Mouse (Mus musculus): ENCODE results near the gene Gm5089. TPM values are rescaled to one million over a fixed set of nuclear protein-coding genes. Genes with fewer than 3 reads are reported as not detected.

The Gm5089 gene
- polyA plus RNA-seq, 1 experiment, result not detected

DNA sequence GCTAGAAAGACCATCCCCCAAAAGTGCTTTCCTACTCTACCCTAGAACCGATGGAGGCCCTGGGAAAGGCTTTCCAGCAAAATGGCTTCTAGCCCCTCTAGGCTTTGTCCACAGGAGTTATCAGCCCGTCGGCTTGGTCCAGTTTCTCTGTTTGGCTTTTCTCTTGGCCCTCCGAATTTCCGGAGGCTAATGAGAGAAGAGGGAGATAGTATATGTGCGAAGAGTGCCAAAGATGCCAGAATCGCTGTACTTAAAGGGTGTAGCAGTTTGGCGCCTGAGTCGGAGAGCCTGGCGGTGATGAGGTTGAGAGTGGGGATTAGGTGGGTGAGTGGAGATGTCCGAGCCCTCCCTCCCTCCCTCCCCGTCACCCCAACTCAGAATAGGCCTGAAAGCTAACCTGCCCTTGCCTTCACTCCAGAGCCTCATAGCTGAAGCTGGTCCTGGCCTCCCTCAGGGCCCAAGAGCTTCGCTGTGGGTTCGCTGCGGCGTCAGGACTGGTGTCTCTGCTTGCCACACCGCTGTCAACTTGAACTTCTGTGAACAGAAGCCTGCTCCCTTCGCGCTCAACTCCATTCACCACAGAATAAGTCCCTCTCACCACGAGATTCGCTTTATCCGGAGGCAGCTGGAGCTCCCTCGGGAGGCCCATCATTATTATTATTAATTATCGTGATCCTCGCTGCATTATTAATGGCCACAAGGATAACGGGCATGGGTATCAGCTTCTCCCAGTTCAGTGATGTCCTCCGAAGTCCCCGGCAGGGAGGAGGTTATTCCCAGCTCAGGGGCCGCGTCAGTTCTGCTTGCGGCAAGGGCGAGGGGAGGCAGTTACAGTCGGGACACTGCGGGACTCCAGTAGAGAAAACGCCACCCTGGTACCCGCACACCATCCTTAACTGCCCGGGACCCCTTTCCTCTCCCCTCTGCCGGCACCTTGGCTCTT is 31.4 kb upstream of the Gm5089 start:
- WGBS, result 7% methylated on average over 38 of the region's 38 CpGs
- no peak overlapping the region for H3K4me3 ChIP-seq (ENCODE audit: insufficient read depth, low read depth, low read length)
- no peak overlapping the region for H3K27ac ChIP-seq (ENCODE audit: insufficient read depth, low read depth, low read length)
- H3K27me3 ChIP-seq (replicated peaks; ENCODE audit: control insufficient read depth, insufficient read depth, low read length), result peaks cover 10% of the 10 kb centered on the region
- DNase-seq, result no peak
- no peaks in the 10 kb centered on the region for H3K36me3 ChIP-seq (ENCODE audit: control insufficient read depth, insufficient read depth, low read length)
- no peaks in the 10 kb centered on the region for H3K4me1 ChIP-seq (ENCODE audit: control insufficient read depth, insufficient read depth, low read length)
- TF ChIP-seq POLR2A (IDR thresholded peaks at IDR 0.05; ENCODE audit: low read depth, low read length) (no peak), CTCF (conservative IDR thresholded peaks at IDR 0.05; ENCODE audit: insufficient read depth, insufficient read length, low read depth, low read length) (no peak)

DNA sequence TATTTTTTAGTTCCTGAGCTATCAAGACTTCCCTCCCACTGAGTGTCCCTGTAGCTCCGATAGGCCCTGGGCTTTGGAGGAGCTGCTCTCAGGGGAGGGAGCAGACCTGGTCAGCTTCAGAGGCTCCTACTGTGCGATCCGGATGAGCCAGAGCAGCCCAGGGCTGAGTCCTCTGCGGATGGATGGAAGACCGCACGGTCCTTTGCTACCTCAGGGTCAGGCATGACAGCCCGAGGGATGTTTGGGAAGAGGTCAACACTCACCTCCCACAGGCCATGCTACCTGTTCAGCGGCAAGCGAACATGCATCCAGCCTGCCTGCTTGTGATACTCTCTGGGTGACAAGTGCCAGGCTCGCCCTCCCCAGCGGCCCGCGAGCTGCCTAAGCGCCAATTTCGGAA is 30.3 kb upstream of the Gm5089 start:
- WGBS, result 10% methylated on average over 15 of the region's 15 CpGs
- no peak for DNase-seq
- no peak overlapping the region for H3K27ac ChIP-seq (ENCODE audit: insufficient read depth, low read depth, low read length)
- no peaks in the 10 kb centered on the region for H3K4me1 ChIP-seq (ENCODE audit: control insufficient read depth, insufficient read depth, low read length)
- H3K27me3 ChIP-seq (replicated peaks; ENCODE audit: control insufficient read depth, insufficient read depth, low read length), result peaks cover 11% of the 10 kb centered on the region
- H3K4me3 ChIP-seq (ENCODE audit: insufficient read depth, low read depth, low read length), result no peak overlapping the region
- TF ChIP-seq POLR2A (IDR thresholded peaks at IDR 0.05; ENCODE audit: low read depth, low read length) (no peak), CTCF (conservative IDR thresholded peaks at IDR 0.05; ENCODE audit: insufficient read depth, insufficient read length, low read depth, low read length) (no peak)
- H3K36me3 ChIP-seq (ENCODE audit: control insufficient read depth, insufficient read depth, low read length), result no peaks in the 10 kb centered on the region

DNA sequence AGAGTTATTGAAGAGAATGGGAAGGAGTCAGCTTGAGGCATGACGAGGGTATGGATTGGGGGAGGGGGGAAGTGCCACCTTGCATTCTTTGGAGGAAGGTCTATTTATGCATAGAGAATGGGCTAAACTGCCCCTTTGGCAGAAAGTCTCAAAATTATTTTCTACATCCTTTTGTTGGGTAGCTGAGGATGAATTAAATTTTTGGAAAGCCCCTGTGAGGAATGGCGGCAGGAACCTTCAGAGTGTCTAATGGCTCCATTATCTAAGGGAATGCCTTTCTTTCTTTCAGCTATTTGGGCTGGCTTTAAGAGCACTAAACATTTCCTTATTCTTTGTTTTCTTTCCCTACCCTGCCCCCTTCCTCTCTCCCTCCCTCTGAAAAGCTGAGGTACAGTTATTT is 29.4 kb upstream of the Gm5089 start:
- Histone ChIP-seq H3K27me3 (replicated peaks; ENCODE audit: control insufficient read depth, insufficient read depth, low read length) (peaks cover 17% of the 10 kb centered on the region), H3K4me3 (ENCODE audit: insufficient read depth, low read depth, low read length) (no peak overlapping the region), H3K27ac (ENCODE audit: insufficient read depth, low read depth, low read length) (no peak overlapping the region), H3K4me1 (ENCODE audit: control insufficient read depth, insufficient read depth, low read length) (no peaks in the 10 kb centered on the region), H3K36me3 (ENCODE audit: control insufficient read depth, insufficient read depth, low read length) (no peaks in the 10 kb centered on the region)
- no peak for TF ChIP-seq CTCF (conservative IDR thresholded peaks at IDR 0.05; ENCODE audit: insufficient read depth, insufficient read length, low read depth, low read length)
- TF ChIP-seq POLR2A (IDR thresholded peaks at IDR 0.05; ENCODE audit: low read depth, low read length), result no peak
- no peak for DNase-seq
- WGBS, result 6% methylated on average over 2 of the region's 2 CpGs

DNA sequence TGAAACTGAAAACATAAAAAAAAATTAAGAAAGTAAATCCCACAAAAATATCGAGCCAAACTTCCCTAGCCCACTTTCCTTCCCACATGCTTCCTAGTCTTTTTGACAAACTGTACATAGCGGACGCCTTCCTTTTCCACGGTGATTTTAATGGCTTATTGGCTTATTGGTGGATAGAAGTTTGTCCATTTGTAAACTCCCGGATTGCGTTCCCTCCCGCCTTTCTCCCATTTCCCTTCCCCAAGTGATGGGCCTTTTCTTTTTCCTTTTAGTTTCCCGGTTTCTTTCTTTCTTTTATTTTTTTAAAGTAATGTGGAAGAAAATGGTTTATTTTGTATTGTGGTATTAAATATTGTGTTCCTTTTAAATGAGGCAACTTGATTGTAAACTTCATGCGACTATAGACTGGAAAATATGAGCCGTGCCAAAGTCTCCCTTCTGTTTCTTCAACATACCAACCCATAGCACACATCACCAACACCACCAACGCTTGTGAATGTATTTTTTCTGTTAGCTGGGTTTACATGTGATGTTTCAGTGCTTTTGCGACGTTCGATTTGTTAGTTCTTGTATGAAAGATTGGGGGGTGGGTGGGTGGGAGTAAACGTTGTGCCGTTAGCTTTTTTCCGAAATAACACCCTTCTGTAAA is 28.7 kb upstream of the Gm5089 start:
- Histone ChIP-seq H3K27me3 (replicated peaks; ENCODE audit: control insufficient read depth, insufficient read depth, low read length) (peaks cover 23% of the 10 kb centered on the region), H3K36me3 (ENCODE audit: control insufficient read depth, insufficient read depth, low read length) (no peaks in the 10 kb centered on the region), H3K4me1 (ENCODE audit: control insufficient read depth, insufficient read depth, low read length) (no peaks in the 10 kb centered on the region), H3K27ac (ENCODE audit: insufficient read depth, low read depth, low read length) (no peak overlapping the region), H3K4me3 (ENCODE audit: insufficient read depth, low read depth, low read length) (no peak overlapping the region)
- no peak for TF ChIP-seq CTCF (conservative IDR thresholded peaks at IDR 0.05; ENCODE audit: insufficient read depth, insufficient read length, low read depth, low read length)
- no peak for TF ChIP-seq POLR2A (IDR thresholded peaks at IDR 0.05; ENCODE audit: low read depth, low read length)
- DNase-seq, result peak; percentile 11
- WGBS, result 25% methylated on average over 17 of the region's 17 CpGs

DNA sequence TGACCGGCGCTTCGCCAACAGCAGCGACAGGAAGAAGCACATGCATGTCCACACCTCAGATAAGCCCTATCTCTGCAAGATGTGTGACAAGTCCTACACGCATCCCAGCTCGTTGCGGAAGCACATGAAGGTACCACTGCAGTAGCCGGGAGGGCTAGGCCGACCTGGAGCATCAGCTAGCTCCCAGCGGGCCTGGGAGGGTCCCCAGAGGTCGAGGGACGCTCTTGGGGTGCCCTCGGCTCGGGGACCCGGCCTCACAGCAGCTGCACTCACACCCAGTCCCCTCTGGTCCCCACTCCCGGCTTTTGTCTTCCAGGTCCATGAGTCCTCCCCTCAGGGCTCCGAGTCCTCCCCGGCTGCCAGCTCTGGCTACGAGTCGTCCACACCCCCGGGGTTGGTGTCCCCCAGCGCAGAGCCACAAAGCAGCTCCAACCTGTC is 27.7 kb upstream of the Gm5089 start:
- peaks cover 23% of the 10 kb centered on the region for H3K27me3 ChIP-seq (replicated peaks; ENCODE audit: control insufficient read depth, insufficient read depth, low read length)
- no peak overlapping the region for H3K4me3 ChIP-seq (ENCODE audit: insufficient read depth, low read depth, low read length)
- no peak for TF ChIP-seq POLR2A (IDR thresholded peaks at IDR 0.05; ENCODE audit: low read depth, low read length)
- TF ChIP-seq CTCF (conservative IDR thresholded peaks at IDR 0.05; ENCODE audit: insufficient read depth, insufficient read length, low read depth, low read length), result no peak

DNA sequence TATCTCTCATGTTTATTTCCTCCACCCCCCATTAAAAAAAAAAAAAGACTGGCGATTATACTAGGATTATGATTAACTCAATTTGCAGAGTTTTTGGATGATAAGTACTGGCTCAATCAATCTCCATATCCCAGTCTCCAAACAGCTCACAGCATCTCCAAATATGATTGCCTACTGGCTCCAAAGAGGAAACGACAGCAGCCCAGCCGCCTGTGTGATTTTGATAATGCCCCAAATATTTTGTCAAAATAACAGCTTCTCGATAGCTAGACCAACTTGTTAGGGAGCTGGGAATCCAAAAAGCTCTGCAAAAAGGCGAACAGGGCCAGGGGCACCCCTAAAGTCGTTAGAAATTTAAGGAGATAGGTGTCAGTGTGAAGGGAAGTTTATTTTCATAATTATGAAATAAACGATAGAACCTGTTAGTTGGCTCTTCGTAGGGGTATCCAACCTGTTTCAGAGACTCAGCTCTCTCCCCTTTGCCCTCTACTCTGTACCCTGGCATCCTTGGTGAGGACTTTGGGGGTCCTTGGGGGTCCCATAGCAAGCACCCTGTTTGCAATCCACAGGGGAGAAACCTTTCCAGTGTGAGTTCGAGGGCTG is 27.2 kb upstream of the Gm5089 start:
- peak; percentile 10 for DNase-seq
- no peak overlapping the region for H3K27ac ChIP-seq (ENCODE audit: insufficient read depth, low read depth, low read length)
- H3K4me1 ChIP-seq (ENCODE audit: control insufficient read depth, insufficient read depth, low read length), result no peaks in the 10 kb centered on the region
- H3K4me3 ChIP-seq (ENCODE audit: insufficient read depth, low read depth, low read length), result no peak overlapping the region
- no peak for TF ChIP-seq POLR2A (IDR thresholded peaks at IDR 0.05; ENCODE audit: low read depth, low read length)
- TF ChIP-seq CTCF (conservative IDR thresholded peaks at IDR 0.05; ENCODE audit: insufficient read depth, insufficient read length, low read depth, low read length), result no peak
- no peaks in the 10 kb centered on the region for H3K36me3 ChIP-seq (ENCODE audit: control insufficient read depth, insufficient read depth, low read length)
- 8% methylated on average over 9 of the region's 9 CpGs for WGBS
- H3K27me3 ChIP-seq (replicated peaks; ENCODE audit: control insufficient read depth, insufficient read depth, low read length), result peaks cover 23% of the 10 kb centered on the region

More for the DNA sequence above, 27.7 kb upstream of the Gm5089 start:
- H3K27ac ChIP-seq (ENCODE audit: insufficient read depth, low read depth, low read length), result no peak overlapping the region
- DNase-seq, result no peak
- H3K4me1 ChIP-seq (ENCODE audit: control insufficient read depth, insufficient read depth, low read length), result no peaks in the 10 kb centered on the region
- 3% methylated on average over 22 of the region's 22 CpGs for WGBS
- no peaks in the 10 kb centered on the region for H3K36me3 ChIP-seq (ENCODE audit: control insufficient read depth, insufficient read depth, low read length)

DNA sequence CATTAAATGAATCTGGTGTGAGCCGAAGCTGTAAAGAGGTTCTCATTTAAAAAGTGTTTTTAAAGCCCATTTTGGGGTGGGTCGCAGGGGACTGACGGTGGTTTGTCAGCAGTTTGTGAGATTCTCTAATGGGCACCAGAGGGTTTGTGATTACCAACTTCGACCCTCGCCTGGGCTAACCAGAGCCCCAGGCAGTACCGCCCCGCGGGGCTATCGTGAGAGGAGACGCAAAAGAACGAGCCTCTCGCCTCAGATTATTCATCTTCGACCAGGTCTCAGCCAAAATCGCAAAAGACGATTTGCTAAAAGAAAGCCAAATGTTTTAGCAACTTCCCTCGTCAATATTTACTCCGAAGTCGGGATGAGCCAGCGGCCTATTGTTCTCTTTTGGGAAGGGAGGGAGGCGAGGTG is 26.4 kb upstream of the Gm5089 start:
- H3K4me3 ChIP-seq (ENCODE audit: insufficient read depth, low read depth, low read length), result no peak overlapping the region
- H3K27me3 ChIP-seq (replicated peaks; ENCODE audit: control insufficient read depth, insufficient read depth, low read length), result peaks cover 23% of the 10 kb centered on the region
- WGBS, result 9% methylated on average over 20 of the region's 20 CpGs
- no peak for DNase-seq
- no peaks in the 10 kb centered on the region for H3K4me1 ChIP-seq (ENCODE audit: control insufficient read depth, insufficient read depth, low read length)
- no peak for TF ChIP-seq CTCF (conservative IDR thresholded peaks at IDR 0.05; ENCODE audit: insufficient read depth, insufficient read length, low read depth, low read length)
- no peak for TF ChIP-seq POLR2A (IDR thresholded peaks at IDR 0.05; ENCODE audit: low read depth, low read length)
- no peak overlapping the region for H3K27ac ChIP-seq (ENCODE audit: insufficient read depth, low read depth, low read length)
- H3K36me3 ChIP-seq (ENCODE audit: control insufficient read depth, insufficient read depth, low read length), result no peaks in the 10 kb centered on the region

Data from kidney, adult 2 months (tissue).